Mouse (Mus musculus) lung, adult 2 months (tissue): ENCODE measurements around the gene Me3.

Experiments used
- CTCF ChIP-seq: fragments of 200-500 bp; IDR thresholded peaks from 2 replicates; pipeline ENCODE4 v1.5.1; 2011; ENCODE audit warnings: mild to moderate bottlenecking, low read length, control low read depth; ENCODE audit not compliant: insufficient read depth
- POLR2A ChIP-seq: fragments of 200-500 bp; IDR thresholded peaks from 2 replicates; pipeline ENCODE4 v1.6.1; 2011; ENCODE audit warnings: low read depth, mild to moderate bottlenecking, control low read depth, low read length, borderline replicate concordance; ENCODE audit errors: extremely low read depth

DNA sequence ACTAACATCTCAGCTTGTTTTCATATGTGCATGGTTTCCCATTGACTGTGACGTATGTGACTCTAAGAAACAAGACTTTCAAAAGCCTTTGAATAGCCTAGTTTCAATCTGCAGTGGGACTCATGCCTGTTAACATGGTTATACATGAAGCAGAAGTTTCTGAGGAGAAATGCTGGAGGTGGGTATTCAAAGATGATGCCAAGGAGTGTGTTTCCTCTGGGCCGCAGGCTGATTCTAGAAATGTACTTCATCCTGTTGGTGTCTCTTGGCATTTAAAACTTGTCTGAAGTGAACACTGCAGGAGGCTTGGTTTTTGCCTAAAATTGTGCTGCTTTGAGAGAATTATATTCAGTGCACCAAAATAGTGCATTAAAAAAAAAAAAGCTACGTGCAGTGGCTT is 34.2 kb downstream of the Me3 start:
- TF ChIP-seq CTCF (no peak), POLR2A (no peak)
